Mouse (Mus musculus) ES-E14 (cell line): ENCODE measurements around the gene Card9.

ENCODE experiments used
- CHD2 ChIP-seq: IDR thresholded peaks from 2 replicates; pipeline ENCODE4 v1.6.1; 2014; ENCODE audit warnings: mild to moderate bottlenecking, low read depth, low read length, inconsistent platforms
- HCFC1 ChIP-seq: IDR thresholded peaks from 2 replicates; pipeline ENCODE4 v1.6.1; 2012; ENCODE audit warnings: low read length, inconsistent platforms, borderline replicate concordance; ENCODE audit not compliant: insufficient read depth
- MAFK ChIP-seq: IDR thresholded peaks from 2 replicates; pipeline ENCODE4 v1.6.1; 2014; ENCODE audit warnings: mild to moderate bottlenecking, low read depth, low read length, inconsistent platforms; ENCODE audit not compliant: insufficient read depth
- ZC3H11A ChIP-seq: IDR thresholded peaks from 2 replicates; pipeline ENCODE4 v1.6.1; 2012; ENCODE audit warnings: low read depth, mild to moderate bottlenecking, inconsistent platforms, low read length, borderline replicate concordance
- ZNF384 ChIP-seq: IDR thresholded peaks from 2 replicates; pipeline ENCODE4 v1.6.1; 2012; ENCODE audit warnings: low read depth, low read length, inconsistent platforms

- TF ChIP-seq HCFC1 (no peak), MAFK (no peak), ZC3H11A (no peak), ZNF384 (no peak), CHD2 (no peak)
Observed at GRCm38 (mm10) chr2:26342609-26343490, 17.9 kb downstream of the Card9 start.
